In genomic region chr16:77237272-77237603, GRCm38 (mm10) we compare ENCODE assay signal across 9 mouse cellular contexts.
DNase-seq lines count a peak whose midpoint lies in the region; ATAC-seq and TF ChIP-seq lines count a peak whose summit lies in the region.
"Had no signal": no experiment of that assay in that cellular context is flagged by ENCODE, and none has a peak within 500 bp of the region (broad histone marks: within the 10 kb centered on the region; RNA-seq: fewer than 3 reads in every experiment).

No protein-coding gene starts in this region.

- intact Hi-C loops in heart, adult 2 months (cut with DNase I): no loop called here

- H3K4me3 ChIP-seq in heart, adult 2 months: peak overlapping the region; percentile 45; the same call in 1 of the 2 replicates
- H3K4me3 ChIP-seq in lung, embryonic 16.5 days (ENCODE audit: low read length): peak overlapping the region; percentile 35
- no peak overlapping the region for H3K4me3 ChIP-seq in intestine, postnatal 0 days (ENCODE audit: low read depth, low read length)
- peak overlapping the region; percentile 19; the same call in 1 of the 2 replicates for H3K4me3 ChIP-seq in stomach, embryonic 15.5 days (replicated peaks)
- H3K4me3 ChIP-seq: megakaryocyte, embryonic 14.5 days had no signal

- H3K27ac ChIP-seq in heart, adult 2 months: no peak overlapping the region
- no peak overlapping the region for H3K27ac ChIP-seq in lung, embryonic 16.5 days (ENCODE audit: low read length)
- no peak overlapping the region for H3K27ac ChIP-seq in intestine, postnatal 0 days (ENCODE audit: low read depth, low read length)
- H3K27ac ChIP-seq in stomach, embryonic 15.5 days: no peak overlapping the region

- no peak overlapping the region for H3K9ac ChIP-seq in heart, adult 2 months (ENCODE audit: low read depth, low read length)
- peak overlapping the region; percentile 33; the same call in 1 of the 2 replicates for H3K9ac ChIP-seq in lung, embryonic 16.5 days (ENCODE audit: low read length)
- H3K9ac ChIP-seq in intestine, postnatal 0 days (ENCODE audit: low read depth, low read length): no peak overlapping the region
- H3K9ac ChIP-seq in stomach, embryonic 15.5 days: no peak overlapping the region

- H3K4me2 ChIP-seq in lung, embryonic 16.5 days (ENCODE audit: low read depth, low read length): peak overlapping the region; percentile 54
- H3K4me2 ChIP-seq in intestine, postnatal 0 days (replicated peaks; ENCODE audit: low read depth): peak overlapping the region; percentile 43
- peak overlapping the region; percentile 45 for H3K4me2 ChIP-seq in stomach, embryonic 15.5 days

- TF ChIP-seq CTCF in heart, adult 2 months (IDR thresholded peaks at IDR 0.05): no peak
- no peak for TF ChIP-seq CTCF in intestine, postnatal 0 days (IDR thresholded peaks at IDR 0.05; ENCODE audit: low read depth)

- no peaks in the 10 kb centered on the region for H3K9me3 ChIP-seq in lung, embryonic 16.5 days (ENCODE audit: control insufficient read depth, low read length)
- H3K9me3 ChIP-seq in intestine, postnatal 0 days (ENCODE audit: control insufficient read depth): no peaks in the 10 kb centered on the region
- H3K9me3 ChIP-seq in stomach, embryonic 15.5 days: no peaks in the 10 kb centered on the region
- H3K9me3 ChIP-seq: megakaryocyte, embryonic 14.5 days had no signal

- H3K4me1 ChIP-seq in heart, adult 2 months (ENCODE audit: control insufficient read depth, insufficient read depth, low read length): peaks cover 1% of the 10 kb centered on the region
- H3K4me1 ChIP-seq in lung, embryonic 16.5 days (replicated peaks; ENCODE audit: control insufficient read depth, insufficient read depth, low read length): peaks cover 4% of the 10 kb centered on the region; the same call in 1 of the 2 replicates
- no peaks in the 10 kb centered on the region for H3K4me1 ChIP-seq in intestine, postnatal 0 days (replicated peaks; ENCODE audit: control insufficient read depth, insufficient read depth, low read length)
- H3K4me1 ChIP-seq in stomach, embryonic 15.5 days: no peaks in the 10 kb centered on the region
- H3K4me1 ChIP-seq: megakaryocyte, embryonic 14.5 days had no signal

- no peak for TF ChIP-seq POLR2A in heart, adult 2 months (IDR thresholded peaks at IDR 0.05; ENCODE audit: insufficient read depth, low read depth, low read length)

- H3K27me3 ChIP-seq in heart, adult 2 months (ENCODE audit: control insufficient read depth, insufficient read depth, low read length): no peaks in the 10 kb centered on the region
- no peaks in the 10 kb centered on the region for H3K27me3 ChIP-seq in lung, embryonic 16.5 days (ENCODE audit: control insufficient read depth, insufficient read depth, low read depth, low read length)
- H3K27me3 ChIP-seq in intestine, postnatal 0 days (replicated peaks; ENCODE audit: control insufficient read depth, insufficient read depth, low read length): no peaks in the 10 kb centered on the region
- no peaks in the 10 kb centered on the region for H3K27me3 ChIP-seq in stomach, embryonic 15.5 days (replicated peaks)
- H3K27me3 ChIP-seq: megakaryocyte, embryonic 14.5 days had no signal

- no peaks in the 10 kb centered on the region for H3K36me3 ChIP-seq in heart, adult 2 months (ENCODE audit: control insufficient read depth, insufficient read depth, low read length)
- no peaks in the 10 kb centered on the region for H3K36me3 ChIP-seq in lung, embryonic 16.5 days (ENCODE audit: control insufficient read depth, insufficient read depth, low read length)
- H3K36me3 ChIP-seq in intestine, postnatal 0 days (ENCODE audit: control insufficient read depth, insufficient read depth): no peaks in the 10 kb centered on the region
- no peaks in the 10 kb centered on the region for H3K36me3 ChIP-seq in stomach, embryonic 15.5 days

- no peak for DNase-seq in heart, adult 2 months
- DNase-seq in heart, adult 9 months (ENCODE audit: low spot score in 2 of 2): no peak
- DNase-seq in lung, postnatal 4 days: no peak
- no peak for DNase-seq in ovary, postnatal 10 days (ENCODE audit: low spot score)

- 67% methylated on average over 2 of the region's 2 CpGs for WGBS in heart, adult 2 months
- WGBS in lung, embryonic 16.5 days: 58% methylated on average over 2 of the region's 2 CpGs
- WGBS in intestine, postnatal 0 days: 76% methylated on average over 2 of the region's 2 CpGs
- 62% methylated on average over 2 of the region's 2 CpGs for WGBS in stomach, embryonic 15.5 days

- no peaks in the 10 kb centered on the region for H3K79me2 ChIP-seq in heart, adult 2 months (replicated peaks; ENCODE audit: control insufficient read depth, insufficient read depth, low read length)

- no peak for ATAC-seq in lung, embryonic 16.5 days (ENCODE audit: low read depth)
- ATAC-seq in intestine, postnatal 0 days: no peak
- ATAC-seq in stomach, embryonic 15.5 days (ENCODE audit: insufficient read depth, low FRiP score, low read depth): no peak
- no peak for ATAC-seq in megakaryocyte progenitor cell, adult 5-6 weeks (replicated peaks; ENCODE audit: poor library complexity)

- TF ChIP-seq EP300 in heart, adult 2 months (IDR thresholded peaks at IDR 0.05; ENCODE audit: insufficient read depth, low read depth, low read length): no peak
